Mouse (Mus musculus): ENCODE data around the gene Mrfap1. TPM values are rescaled to one million over a fixed set of nuclear protein-coding genes. Genes with fewer than 3 reads are reported as not detected.
"Not testable (repeated sequence)": the region's sequence is repeated elsewhere in the genome, so short reads cannot be mapped to it uniquely, and the experiment has no call there.

Gene Mrfap1
- polyA plus RNA-seq, 1 experiment from 2014 or later, result 315 TPM

DNA sequence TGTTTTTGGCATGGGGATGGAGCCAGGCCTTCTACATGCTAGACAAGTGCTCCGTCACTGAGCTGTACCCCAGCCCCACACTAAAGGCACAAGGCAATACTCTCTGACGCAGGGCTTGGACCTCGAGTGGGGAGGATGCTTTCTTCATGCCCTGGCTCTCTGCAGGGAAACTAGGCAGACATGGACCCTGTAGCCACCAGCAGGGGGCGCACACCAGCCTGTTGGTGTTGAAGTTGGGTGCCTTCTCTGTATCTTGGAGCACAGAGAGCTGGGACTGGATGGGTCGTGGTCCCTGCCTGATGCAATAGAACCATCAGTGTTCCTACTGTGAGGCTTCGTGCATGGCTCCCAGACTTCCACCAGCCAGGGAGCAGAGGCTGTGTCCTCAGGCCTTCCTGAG, 23.6 kb upstream of the Mrfap1 start:
- H3K36me3 ChIP-seq, result 0 out of 2 replicates have a peak, but pooled peaks cover 10% of the 10 kb centered on the region

DNA sequence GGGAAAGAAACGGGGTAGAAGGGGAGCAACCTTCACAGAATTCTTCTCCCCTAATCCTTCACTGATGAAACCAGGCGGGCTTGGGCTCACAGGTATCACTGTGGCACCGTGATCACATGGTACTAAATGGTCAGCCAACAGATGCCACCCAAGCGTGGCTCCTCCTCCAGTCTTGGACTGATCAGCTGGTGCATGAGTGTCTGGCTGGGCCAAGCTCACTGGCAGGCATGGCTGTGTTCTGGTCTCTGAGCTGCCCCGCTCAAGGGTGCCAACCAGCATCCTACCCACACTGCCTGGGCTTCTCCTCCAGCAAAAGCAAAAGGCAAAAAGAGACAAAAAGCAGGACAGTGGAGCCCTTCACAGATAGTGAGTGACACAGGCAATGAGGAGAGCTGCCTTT, 23.2 kb upstream of the Mrfap1 start:
- Histone ChIP-seq H3K4me3 (replicated peaks) (no peak overlapping the region), H3K9me3 (replicated peaks) (no peaks in the 10 kb centered on the region), H3K9ac (replicated peaks) (no peak overlapping the region), H3K27me3 (replicated peaks) (no peaks in the 10 kb centered on the region), H3K4me2 (no peak overlapping the region), H3K4me1 (no peaks in the 10 kb centered on the region), H3K27ac (replicated peaks) (no peak overlapping the region), H3K36me3 (0 out of 2 replicates have a peak, but pooled peaks cover 10% of the 10 kb centered on the region)
- 91% methylated on average over 5 of the region's 5 CpGs for WGBS
- no peak for ATAC-seq (ENCODE audit: low FRiP score)

More for the DNA sequence above, 23.6 kb upstream of the Mrfap1 start:
- Histone ChIP-seq H3K9ac (replicated peaks) (no peak overlapping the region), H3K9me3 (replicated peaks) (no peaks in the 10 kb centered on the region), H3K27me3 (replicated peaks) (no peaks in the 10 kb centered on the region), H3K4me3 (replicated peaks) (no peak overlapping the region), H3K4me1 (no peaks in the 10 kb centered on the region), H3K27ac (replicated peaks) (no peak overlapping the region), H3K4me2 (no peak overlapping the region)
- 48% methylated on average over 6 of the region's 6 CpGs for WGBS
- ATAC-seq (ENCODE audit: low FRiP score), result no peak

DNA sequence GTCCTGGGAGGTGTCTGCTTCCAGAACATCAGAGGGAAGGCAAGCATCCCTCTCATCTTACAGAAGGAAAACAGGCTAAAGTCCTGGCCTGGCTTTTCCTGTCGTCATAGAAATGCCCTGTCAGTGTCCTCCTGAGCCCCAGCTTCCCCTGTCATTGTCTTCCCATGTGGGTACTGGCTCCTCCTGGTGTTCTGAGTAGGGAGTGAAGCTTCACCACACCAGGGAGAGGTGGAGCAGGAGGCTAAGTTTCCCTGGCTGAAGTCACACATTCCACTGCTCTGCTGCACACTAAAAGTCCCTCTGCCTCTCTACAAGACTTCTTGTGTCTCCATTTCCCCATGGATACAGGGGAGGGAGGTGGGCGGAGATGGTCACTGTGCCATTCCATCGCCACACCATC, 21.2 kb upstream of the Mrfap1 start:
- 70% methylated on average over 3 of the region's 3 CpGs for WGBS
- no peak overlapping the region for H3K4me2 ChIP-seq
- H3K4me3 ChIP-seq (replicated peaks), result no peak overlapping the region
- no peaks in the 10 kb centered on the region for H3K36me3 ChIP-seq
- H3K9me3 ChIP-seq (replicated peaks), result no peaks in the 10 kb centered on the region
- no peak overlapping the region for H3K27ac ChIP-seq (replicated peaks)
- ATAC-seq (ENCODE audit: low FRiP score), result no peak
- H3K4me1 ChIP-seq, result no peaks in the 10 kb centered on the region
- no peaks in the 10 kb centered on the region for H3K27me3 ChIP-seq (replicated peaks)
- no peak overlapping the region for H3K9ac ChIP-seq (replicated peaks)

- no peaks in the 10 kb centered on the region for H3K27me3 ChIP-seq (replicated peaks)
- H3K9ac ChIP-seq (replicated peaks), result no peak overlapping the region
- H3K4me3 ChIP-seq (replicated peaks), result no peak overlapping the region
- H3K4me1 ChIP-seq, result no peaks in the 10 kb centered on the region
- ATAC-seq (ENCODE audit: low FRiP score), result no peak
- H3K9me3 ChIP-seq (replicated peaks), result no peaks in the 10 kb centered on the region
- 77% methylated on average over 6 of the region's 6 CpGs for WGBS
- no peaks in the 10 kb centered on the region for H3K36me3 ChIP-seq
- no peak overlapping the region for H3K27ac ChIP-seq (replicated peaks)
- H3K4me2 ChIP-seq, result no peak overlapping the region
Measured at GRCm38 (mm10) chr5:36814554-36814953, 18.0 kb upstream of the Mrfap1 start.

- peak; percentile 43; the same call in 1 of the 2 replicates for ATAC-seq (ENCODE audit: low FRiP score)
- 26% methylated on average over 3 of the region's 3 CpGs for WGBS
Measured at GRCm38 (mm10) chr5:36811413-36811812, 14.8 kb upstream of the Mrfap1 start.

GRCm38 (mm10) chr5:36810634-36811033, 14.1 kb upstream of the Mrfap1 start:
- WGBS, result 90% methylated on average over 3 of the region's 3 CpGs
- no peak for ATAC-seq (ENCODE audit: low FRiP score)

More at GRCm38 (mm10) chr5:36811413-36811812, 14.8 kb upstream of the Mrfap1 start:
- H3K4me3 ChIP-seq (replicated peaks), result no peak overlapping the region
- no peaks in the 10 kb centered on the region for H3K9me3 ChIP-seq (replicated peaks)
- no peak overlapping the region for H3K9ac ChIP-seq (replicated peaks)
- H3K27ac ChIP-seq (replicated peaks), result no peak overlapping the region
- H3K27me3 ChIP-seq (replicated peaks), result no peaks in the 10 kb centered on the region
- H3K4me2 ChIP-seq, result no peak overlapping the region
- no peaks in the 10 kb centered on the region for H3K36me3 ChIP-seq
- H3K4me1 ChIP-seq, result no peaks in the 10 kb centered on the region

GRCm38 (mm10) chr5:36809123-36809522, 12.6 kb upstream of the Mrfap1 start:
- H3K36me3 ChIP-seq, result no peaks in the 10 kb centered on the region
- H3K27me3 ChIP-seq (replicated peaks), result no peaks in the 10 kb centered on the region
- H3K4me2 ChIP-seq, result no peak overlapping the region
- no peak overlapping the region for H3K27ac ChIP-seq (replicated peaks)
- no peak overlapping the region for H3K9ac ChIP-seq (replicated peaks)
- ATAC-seq (ENCODE audit: low FRiP score), result no peak
- no peak overlapping the region for H3K4me3 ChIP-seq (replicated peaks)
- WGBS, result 89% methylated on average over 7 of the region's 7 CpGs
- H3K9me3 ChIP-seq (replicated peaks), result no peaks in the 10 kb centered on the region
- H3K4me1 ChIP-seq, result no peaks in the 10 kb centered on the region

More at GRCm38 (mm10) chr5:36810634-36811033, 14.1 kb upstream of the Mrfap1 start:
- Histone ChIP-seq H3K4me2 (no peak overlapping the region), H3K4me3 (replicated peaks) (no peak overlapping the region), H3K9ac (replicated peaks) (no peak overlapping the region), H3K27ac (replicated peaks) (no peak overlapping the region), H3K4me1 (no peaks in the 10 kb centered on the region), H3K36me3 (no peaks in the 10 kb centered on the region), H3K9me3 (replicated peaks) (no peaks in the 10 kb centered on the region), H3K27me3 (replicated peaks) (no peaks in the 10 kb centered on the region)

DNA sequence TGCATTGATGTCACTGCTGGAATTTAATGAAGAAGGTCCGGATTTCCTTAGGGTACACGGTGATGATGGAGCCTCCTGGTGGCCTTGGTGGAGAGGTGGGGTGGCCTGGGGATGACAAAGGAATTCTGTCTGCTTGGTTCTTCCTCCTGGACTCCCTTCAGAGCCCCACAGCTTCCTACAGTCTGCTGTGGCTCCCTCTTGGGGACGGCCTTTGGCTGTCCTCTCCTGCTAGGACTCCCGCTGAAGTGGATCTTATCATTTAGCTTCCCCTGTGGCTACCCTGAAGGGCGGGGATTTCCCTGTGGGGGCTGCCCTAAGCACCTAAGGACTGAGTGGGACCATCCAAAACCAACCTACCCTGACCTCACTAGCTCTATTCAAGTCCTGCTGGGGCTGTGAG, 10.5 kb upstream of the Mrfap1 start:
- H3K27me3 ChIP-seq (replicated peaks), result no peaks in the 10 kb centered on the region
- no peaks in the 10 kb centered on the region for H3K9me3 ChIP-seq (replicated peaks)
- H3K27ac ChIP-seq (replicated peaks), result no peak overlapping the region
- no peak overlapping the region for H3K4me3 ChIP-seq (replicated peaks)
- WGBS, result 47% methylated on average over 5 of the region's 5 CpGs
- no peak for ATAC-seq (ENCODE audit: low FRiP score)
- H3K9ac ChIP-seq (replicated peaks), result no peak overlapping the region
- no peaks in the 10 kb centered on the region for H3K4me1 ChIP-seq
- no peaks in the 10 kb centered on the region for H3K36me3 ChIP-seq
- no peak overlapping the region for H3K4me2 ChIP-seq

GRCm38 (mm10) chr5:36797291-36797690, 719 bp upstream of the Mrfap1 start:
- Histone ChIP-seq H3K4me1 (peaks cover 15% of the 10 kb centered on the region), H3K4me3 (replicated peaks) (peak overlapping the region; percentile 72), H3K27me3 (replicated peaks) (no peaks in the 10 kb centered on the region), H3K27ac (replicated peaks) (no peak overlapping the region), H3K36me3 (0 out of 2 replicates have a peak, but pooled peaks cover 7% of the 10 kb centered on the region), H3K4me2 (peak overlapping the region; percentile 73), H3K9ac (replicated peaks) (no peak overlapping the region), H3K9me3 (replicated peaks) (no peaks in the 10 kb centered on the region)
- ATAC-seq (ENCODE audit: low FRiP score), result no peak
- 56% methylated on average over 8 of the region's 8 CpGs for WGBS

DNA sequence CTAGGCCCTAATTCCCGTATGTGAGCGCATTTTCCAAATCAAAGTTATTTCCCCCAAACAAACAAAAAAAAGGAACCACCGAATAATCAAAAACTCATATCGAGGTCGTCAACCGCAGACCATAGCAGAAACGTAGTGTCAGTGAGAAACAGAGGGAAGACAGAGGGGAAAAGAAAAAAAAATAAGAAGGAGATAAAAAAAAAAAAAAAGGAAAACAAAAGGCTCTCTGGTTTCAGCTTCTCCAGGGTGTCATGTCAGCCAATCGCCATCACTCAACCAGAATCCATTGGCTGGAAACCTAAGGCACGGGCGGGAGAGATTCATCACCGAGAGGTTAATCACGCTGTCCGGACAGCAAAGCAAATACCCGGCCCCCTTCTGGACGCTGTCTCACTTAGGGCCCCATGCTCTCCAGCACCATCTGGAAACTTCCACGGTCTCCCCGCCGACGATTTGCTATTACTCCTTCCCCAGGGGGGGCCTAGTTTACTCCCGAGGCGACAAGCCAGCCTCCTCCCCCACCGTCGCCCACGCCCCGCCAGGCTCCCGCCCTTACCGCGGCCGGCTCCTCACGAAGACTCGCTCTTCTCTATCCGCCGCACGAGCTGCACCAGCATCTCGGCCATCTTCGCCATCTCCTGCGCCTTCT, 801 bp downstream of the Mrfap1 start:
- H3K27ac ChIP-seq (replicated peaks), result peak overlapping the region; percentile 93
- not testable (repeated sequence) for H3K36me3 ChIP-seq; H3K27me3 ChIP-seq (replicated peaks); H3K9me3 ChIP-seq (replicated peaks)
- H3K9ac ChIP-seq (replicated peaks), result peak overlapping the region; percentile 80
- H3K4me1 ChIP-seq, result peaks cover 15% of the 10 kb centered on the region
- H3K4me3 ChIP-seq (replicated peaks), result peak overlapping the region; percentile 72
- peak overlapping the region; percentile 73 for H3K4me2 ChIP-seq
- 5% methylated on average over 35 of the region's 37 CpGs for WGBS
- ATAC-seq (ENCODE audit: low FRiP score), result peak; percentile 70

GRCm38 (mm10) chr5:36791861-36792260, 4.7 kb downstream of the Mrfap1 start:
- Histone ChIP-seq H3K4me3 (replicated peaks) (no peak overlapping the region), H3K4me1 (peaks cover 11% of the 10 kb centered on the region), H3K4me2 (no peak overlapping the region), H3K36me3 (0 out of 2 replicates have a peak, but pooled peaks cover 7% of the 10 kb centered on the region), H3K27me3 (replicated peaks) (no peaks in the 10 kb centered on the region), H3K27ac (replicated peaks) (no peak overlapping the region), H3K9me3 (replicated peaks) (no peaks in the 10 kb centered on the region), H3K9ac (replicated peaks) (no peak overlapping the region)
- ATAC-seq (ENCODE audit: low FRiP score), result no peak
- WGBS, result 82% methylated on average over 9 of the region's 9 CpGs

- no peak overlapping the region for H3K27ac ChIP-seq (replicated peaks)
- no peak overlapping the region for H3K9ac ChIP-seq (replicated peaks)
- H3K4me3 ChIP-seq (replicated peaks), result no peak overlapping the region
- 95% methylated on average over 5 of the region's 5 CpGs for WGBS
- H3K27me3 ChIP-seq (replicated peaks), result no peaks in the 10 kb centered on the region
- H3K36me3 ChIP-seq, result no peaks in the 10 kb centered on the region
- no peaks in the 10 kb centered on the region for H3K9me3 ChIP-seq (replicated peaks)
- H3K4me2 ChIP-seq, result no peak overlapping the region
- ATAC-seq (ENCODE audit: low FRiP score), result no peak
- no peaks in the 10 kb centered on the region for H3K4me1 ChIP-seq
Measured at GRCm38 (mm10) chr5:36786052-36786451, 10.5 kb downstream of the Mrfap1 start.
